Mouse (Mus musculus) CD8-positive naive resting alpha-beta T cell, adult 2 months (primary cell): ENCODE measurements around the gene Washc4.
"Not testable (repeated sequence)": the region's sequence is repeated elsewhere in the genome, so short reads cannot be mapped to it uniquely, and the experiment has no call there.

ENCODE experiments used
- DNase-seq, 2 experiments: peaks; one replicate each; pipeline ENCODE4 v3.0.0; 2022; ENCODE audit warnings: low read depth in 2 of 2, low spot score in 2 of 2

Gene Washc4

DNA sequence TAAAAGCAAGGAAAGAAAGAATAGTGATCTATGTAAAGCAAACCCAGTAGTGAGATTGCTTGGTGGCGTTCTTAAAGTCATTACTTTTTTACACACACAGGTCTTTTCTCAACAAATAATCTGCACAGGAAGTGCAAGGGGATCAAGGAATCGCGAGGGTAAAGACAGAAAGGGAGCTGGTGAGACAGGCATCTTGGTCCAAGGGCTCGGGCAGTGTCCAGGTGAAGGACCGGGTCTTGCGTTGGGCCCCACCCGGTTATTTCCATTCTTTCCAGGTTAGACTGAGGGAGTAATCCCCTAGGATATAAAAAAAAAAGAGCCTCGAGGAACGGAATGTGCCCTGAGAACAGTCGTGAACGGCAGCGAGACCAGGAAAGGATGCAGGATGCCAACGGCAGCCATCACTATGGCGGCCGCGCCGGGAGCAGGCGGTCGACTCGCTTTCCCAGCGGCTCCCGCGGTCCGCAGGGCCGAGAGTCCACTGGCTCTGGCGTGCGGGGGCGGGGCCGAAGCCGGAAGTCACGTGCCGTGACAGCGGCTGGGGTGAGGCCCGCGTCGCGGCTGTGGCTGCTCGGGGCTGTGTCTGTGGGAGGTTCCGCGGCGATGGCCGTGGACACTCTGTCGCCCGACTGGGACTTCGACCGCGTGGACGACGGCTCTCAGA is at the start of gene Washc4:
Gene Washc4 (plus strand): TSS at position 314 of the 664 bp plus-strand sequence.
- DNase-seq, result peak; percentile 84 to 85

GRCm38 (mm10) chr10:83497321-83497720 is 46.2 kb upstream of the Washc4 start:
- DNase-seq, result no peak

GRCm38 (mm10) chr10:83508962-83509660 is 34.4 kb upstream of the Washc4 start:
- no peak for DNase-seq

DNA sequence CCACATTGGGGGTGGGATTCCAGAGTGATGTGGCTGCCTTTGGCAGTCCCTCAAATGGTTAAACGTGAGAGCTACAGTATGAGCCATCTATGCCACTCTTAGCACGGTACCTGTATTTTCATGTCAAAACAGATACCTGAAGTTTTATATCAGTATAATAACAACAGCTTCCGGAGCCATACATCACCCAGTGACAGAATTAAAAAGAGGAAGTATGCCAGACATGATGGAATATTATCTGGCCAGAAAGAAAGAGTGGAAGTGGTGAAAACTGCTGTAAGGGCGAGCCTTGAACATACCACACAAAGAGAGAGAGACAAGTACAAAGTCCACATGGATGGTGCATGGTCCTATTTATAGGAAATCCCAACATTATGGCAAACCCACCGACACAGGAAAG is 32.2 kb upstream of the Washc4 start:
- no peak for DNase-seq

- no peak for DNase-seq
Measured at GRCm38 (mm10) chr10:83513736-83514135, 29.8 kb upstream of the Washc4 start.

DNA sequence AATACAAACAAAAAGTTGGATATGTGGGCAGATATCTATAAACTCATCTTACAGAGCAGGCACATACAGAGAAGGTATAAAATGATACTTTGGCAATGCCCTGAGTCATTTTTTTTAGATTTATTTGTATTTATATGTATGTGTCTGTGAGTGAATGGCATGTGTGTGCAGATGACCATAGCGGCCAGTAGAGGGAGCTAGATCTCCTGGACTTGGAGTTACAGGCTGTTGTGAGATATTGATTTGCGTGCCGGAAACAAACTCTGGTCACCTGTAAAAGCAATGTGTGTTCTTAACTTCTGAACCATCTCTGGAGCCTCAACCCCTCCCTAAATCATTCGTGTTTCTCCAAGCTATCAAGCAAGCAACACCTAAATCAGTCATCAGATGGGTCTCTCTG is 22.6 kb upstream of the Washc4 start:
- DNase-seq, result no peak

- not testable (repeated sequence) for DNase-seq
Measured at GRCm38 (mm10) chr10:83524238-83524637, 19.3 kb upstream of the Washc4 start.

GRCm38 (mm10) chr10:83530384-83530967 is 13.1 kb upstream of the Washc4 start:
- no peak for DNase-seq

GRCm38 (mm10) chr10:83533258-83533909 is 10.2 kb upstream of the Washc4 start:
- peak in 1 of 2 experiments; percentile 4 for DNase-seq

GRCm38 (mm10) chr10:83533910-83534283 is 9.7 kb upstream of the Washc4 start, which contains the start of gene Aldh1l2:
TSS of gene Aldh1l2 (minus strand) at chr10:83534140.
- DNase-seq, result peak in 1 of 2 experiments; percentile 15

DNA sequence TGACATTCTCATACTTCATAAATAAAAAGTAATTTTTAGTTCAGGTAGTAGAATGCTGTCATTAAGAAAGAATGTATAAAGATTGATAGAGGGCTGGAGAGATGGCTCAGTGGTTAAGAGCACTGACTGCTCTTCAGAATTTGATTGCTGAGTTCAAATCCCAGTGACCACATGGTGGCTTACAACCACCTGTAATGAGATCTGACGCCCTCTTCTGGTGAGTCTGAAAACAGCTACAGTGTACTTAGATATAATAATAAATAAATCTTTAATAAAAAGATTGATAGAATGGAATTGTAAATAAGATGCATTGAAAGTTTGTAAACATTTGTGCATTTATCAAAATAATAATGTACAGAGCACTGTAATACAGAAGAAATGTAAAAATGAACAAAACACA is 7.1 kb upstream of the Washc4 start:
- no peak for DNase-seq

DNA sequence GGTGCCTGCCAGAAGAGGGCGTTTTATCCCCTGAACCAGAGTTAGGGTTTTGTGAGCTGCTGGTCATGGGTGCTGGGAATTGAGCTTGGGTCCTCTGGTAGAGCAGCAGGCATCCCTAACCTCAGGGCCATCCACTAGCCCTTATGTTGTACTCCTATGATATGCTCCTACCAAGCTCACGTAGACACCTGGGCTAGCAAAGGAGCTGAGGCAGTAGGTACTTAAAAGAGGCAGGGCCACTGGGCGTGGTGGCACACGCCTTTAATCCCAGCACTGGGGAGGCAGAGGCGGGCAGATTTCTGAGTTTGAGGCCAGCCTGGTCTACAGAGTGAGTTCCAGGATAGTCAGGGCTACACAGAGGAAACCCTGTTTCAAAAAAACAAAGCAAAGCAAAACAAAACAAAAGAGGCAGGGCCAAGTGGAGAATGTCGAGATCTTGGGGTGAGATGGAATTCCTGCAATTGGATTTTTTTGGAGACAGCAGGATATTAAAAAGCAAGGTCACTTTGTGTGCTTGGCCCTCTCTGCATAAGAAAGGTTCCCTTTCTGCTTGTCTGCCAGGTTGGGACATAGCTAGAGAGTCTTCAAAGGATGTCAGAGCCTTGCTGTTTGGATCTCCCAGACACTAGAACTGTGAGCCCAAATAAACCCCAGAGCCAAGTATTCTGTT is 4.1 kb upstream of the Washc4 start:
- no peak for DNase-seq

GRCm38 (mm10) chr10:83540092-83540491 is 3.5 kb upstream of the Washc4 start:
- DNase-seq, result no peak

GRCm38 (mm10) chr10:83542241-83542640 is 1.3 kb upstream of the Washc4 start:
- no peak for DNase-seq

- DNase-seq, result peak in 1 of 2 experiments; percentile 44
Measured at GRCm38 (mm10) chr10:83544103-83544479, 539 bp downstream of the Washc4 start.

GRCm38 (mm10) chr10:83545341-83545740 is 1.8 kb downstream of the Washc4 start:
- DNase-seq, result no peak

- DNase-seq, result no peak
Measured at GRCm38 (mm10) chr10:83563005-83563404, 19.5 kb downstream of the Washc4 start.

GRCm38 (mm10) chr10:83565449-83566441 is 22.2 kb downstream of the Washc4 start:
- no peak for DNase-seq

- DNase-seq, result no peak
Measured at GRCm38 (mm10) chr10:83590801-83591200, 47.2 kb downstream of the Washc4 start.

- no peak for DNase-seq
Measured at GRCm38 (mm10) chr10:83592616-83593015, 49.1 kb downstream of the Washc4 start.
